Mouse (Mus musculus) cortical plate, adult 2 months (tissue): Measurements from ENCODE around the gene Nt5dc2. TPM values are rescaled to one million over a fixed set of nuclear protein-coding genes. Genes with fewer than 3 reads are reported as not detected.
A peak's percentile ranks its signal among the peaks of the same experiment; 100 is the strongest.

ENCODE experiments used
- H3K27ac ChIP-seq: fragments of 200-500 bp; 2 replicates; pipeline ENCODE4 v1.5.1; 2012; ENCODE audit warnings: low read length, control low read depth, inconsistent platforms; ENCODE audit not compliant: insufficient read depth
- H3K4me1 ChIP-seq: fragments of 200-500 bp; 2 replicates; pipeline ENCODE4 v1.6.1; 2011; ENCODE audit warnings: low read length; ENCODE audit not compliant: control insufficient read depth, insufficient read depth
- H3K4me3 ChIP-seq: fragments of 200-500 bp; 2 replicates; pipeline ENCODE4 v1.5.1; 2011; ENCODE audit warnings: mild to moderate bottlenecking, low read length, control low read depth; ENCODE audit not compliant: insufficient read depth
- CTCF ChIP-seq: fragments of 200-500 bp; IDR thresholded peaks from 2 replicates; pipeline ENCODE4 v1.5.1; 2011; ENCODE audit warnings: mild to moderate bottlenecking, control low read depth, low read length; ENCODE audit not compliant: insufficient read depth; ENCODE audit errors: extremely low read depth
- POLR2A ChIP-seq: fragments of 200-500 bp; IDR thresholded peaks from 2 replicates; pipeline ENCODE4 v1.6.1; 2011; ENCODE audit warnings: mild to moderate bottlenecking, low read length, control low read depth; ENCODE audit not compliant: insufficient read depth; ENCODE audit errors: extremely low read depth
- polyA plus RNA-seq: library from polyadenylated mRNA; depleted of rRNA; stranded (reverse); fragments of >200 nt; gene quantifications from 2 replicates; pipeline ENCODE4 v1.2.3, GENCODE M21; 2012

The Nt5dc2 gene
- polyA plus RNA-seq, 1 experiment = 13.0 TPM

DNA sequence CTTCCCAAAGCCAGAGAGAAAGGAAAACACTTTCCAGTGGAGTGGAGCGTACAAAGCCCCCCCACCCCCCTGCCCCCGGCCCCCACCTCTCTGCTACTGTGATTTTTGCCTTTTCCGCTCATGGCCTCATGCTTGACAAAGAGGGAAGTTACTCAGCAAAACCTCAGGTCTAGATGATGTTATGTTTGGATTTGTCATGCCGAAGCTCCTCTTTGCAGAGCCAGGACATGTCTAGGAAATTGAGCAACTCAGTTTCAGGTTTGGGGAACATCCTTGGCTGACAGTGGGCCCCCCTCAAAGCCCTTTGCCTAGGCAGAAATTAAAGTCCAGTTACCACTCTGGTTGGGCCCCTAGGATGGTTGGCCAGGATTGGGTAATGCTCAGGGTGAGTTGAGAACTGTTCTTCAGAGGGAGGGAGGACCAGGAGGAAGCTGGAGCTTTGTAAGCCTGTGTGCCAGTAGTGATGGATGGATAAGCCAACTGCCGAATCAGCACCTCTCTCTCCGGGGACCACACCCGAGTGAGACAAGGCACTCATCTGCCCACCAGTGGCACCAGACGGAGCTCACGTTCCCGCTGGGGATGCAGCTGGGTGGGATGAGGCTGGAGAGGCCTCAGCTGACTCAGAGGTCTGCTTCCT is 35.3 kb downstream of the Nt5dc2 start:
- no peak for TF ChIP-seq POLR2A
- no peak for TF ChIP-seq CTCF
- Histone ChIP-seq H3K4me1 (0 out of 2 replicates have a peak, but pooled peaks cover 3% of the 10 kb centered on the region), H3K4me3 (no peak overlapping the region), H3K27ac (no peak overlapping the region)

DNA sequence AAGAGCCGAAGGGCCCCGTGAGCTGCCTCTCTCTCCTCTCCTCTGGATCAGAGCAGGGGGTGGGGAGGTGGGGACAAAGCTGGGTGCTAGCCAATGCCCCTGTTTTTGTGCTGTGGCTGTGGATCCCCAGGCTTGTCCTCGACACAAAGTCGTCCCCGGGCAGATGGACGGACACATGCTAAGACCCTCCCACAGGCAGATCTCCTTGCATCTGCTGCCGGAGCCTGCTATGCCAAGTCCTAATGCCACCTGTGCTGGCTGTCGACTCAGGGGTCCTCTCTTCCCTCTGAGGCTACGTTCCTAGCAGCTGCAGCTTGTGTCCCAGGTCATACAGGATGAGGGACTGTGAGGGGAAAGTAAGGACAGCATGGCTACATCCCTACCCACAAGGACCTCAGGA is 36.0 kb downstream of the Nt5dc2 start:
- Histone ChIP-seq H3K4me3 (no peak overlapping the region), H3K4me1 (0 out of 2 replicates have a peak, but pooled peaks cover 3% of the 10 kb centered on the region), H3K27ac (no peak overlapping the region)
- TF ChIP-seq POLR2A (no peak), CTCF (no peak)

DNA sequence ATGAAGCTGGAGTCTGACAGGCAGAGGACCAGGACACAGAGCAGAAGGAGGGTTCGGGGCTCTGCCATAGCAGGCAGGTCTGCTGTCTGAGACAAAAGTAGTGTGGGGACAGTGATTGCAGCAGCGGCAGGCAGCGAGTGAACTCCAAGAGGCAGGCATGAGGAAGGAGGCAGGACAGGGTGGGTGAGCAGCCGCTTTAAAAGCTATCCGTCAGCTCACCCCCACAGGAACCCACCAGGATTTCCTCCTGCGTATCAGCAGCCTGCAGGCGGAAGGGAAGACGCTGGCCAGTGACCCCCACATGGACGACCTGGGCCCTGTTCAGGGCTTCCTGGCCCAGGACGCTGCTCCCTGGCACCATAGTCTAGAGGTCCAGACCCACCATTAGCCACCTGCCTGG is 37.6 kb downstream of the Nt5dc2 start, which contains the start of gene Stab1:
Stab1 (minus strand) TSS at position 217 of the 400 bp plus-strand sequence.
- H3K4me1 ChIP-seq = 0 out of 2 replicates have a peak, but pooled peaks cover 3% of the 10 kb centered on the region
- peak within 1 kb of the TSS; percentile 51; the same call in 1 of the 2 replicates for H3K27ac ChIP-seq
- no peak for TF ChIP-seq CTCF
- 0 out of 2 replicates have a peak, but pooled peaks have one; percentile 12 for TF ChIP-seq POLR2A

DNA sequence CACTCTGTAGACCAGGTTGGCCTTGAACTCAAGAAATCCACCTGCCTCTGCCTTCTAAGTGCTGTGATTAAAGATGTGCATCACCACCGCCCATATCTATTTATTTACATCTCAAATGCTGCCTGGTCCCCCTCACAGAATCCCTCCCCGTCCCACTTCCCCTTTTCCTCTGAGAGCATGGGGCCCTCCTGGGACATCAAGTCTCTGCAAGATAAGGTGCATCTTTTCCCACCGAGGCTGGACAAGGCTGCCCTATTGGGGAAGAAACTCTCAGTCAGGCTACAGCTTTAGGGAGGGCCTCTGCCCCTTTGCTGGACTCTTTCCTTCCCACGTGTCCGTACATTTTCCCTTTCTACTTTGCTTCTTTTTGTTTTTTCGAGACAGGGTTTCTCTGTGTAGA is 38.7 kb downstream of the Nt5dc2 start:
- Histone ChIP-seq H3K4me3 (no peak overlapping the region), H3K4me1 (0 out of 2 replicates have a peak, but pooled peaks cover 3% of the 10 kb centered on the region), H3K27ac (no peak overlapping the region)
- TF ChIP-seq POLR2A (no peak), CTCF (no peak)

More for the DNA sequence above, 37.6 kb downstream of the Nt5dc2 start, which contains the start of gene Stab1:
- H3K4me3 ChIP-seq = peak within 1 kb of the TSS; percentile 14; the same call in 1 of the 2 replicates

DNA sequence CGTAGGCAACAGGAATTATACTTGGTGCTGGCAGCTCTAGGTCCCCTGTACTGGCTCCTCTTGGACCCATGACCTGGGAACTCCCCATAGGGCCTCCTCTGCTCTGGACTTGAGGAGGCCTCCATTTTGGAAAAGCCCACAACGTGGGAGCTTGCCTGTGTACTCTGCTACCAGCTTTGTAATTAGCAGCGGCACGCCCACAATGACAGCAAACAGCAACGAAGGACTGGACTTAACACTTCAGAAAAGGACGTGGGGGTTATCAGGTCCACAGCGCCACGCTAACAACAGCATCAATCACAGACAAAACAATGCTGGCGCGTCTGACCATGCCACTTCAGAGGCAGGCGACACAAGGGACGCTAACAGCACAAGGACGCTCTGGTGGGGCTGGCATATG is 40.1 kb downstream of the Nt5dc2 start:
- H3K27ac ChIP-seq = no peak overlapping the region
- no peak overlapping the region for H3K4me3 ChIP-seq
- 0 out of 2 replicates have a peak, but pooled peaks cover 3% of the 10 kb centered on the region for H3K4me1 ChIP-seq
- TF ChIP-seq CTCF = no peak
- TF ChIP-seq POLR2A = no peak

DNA sequence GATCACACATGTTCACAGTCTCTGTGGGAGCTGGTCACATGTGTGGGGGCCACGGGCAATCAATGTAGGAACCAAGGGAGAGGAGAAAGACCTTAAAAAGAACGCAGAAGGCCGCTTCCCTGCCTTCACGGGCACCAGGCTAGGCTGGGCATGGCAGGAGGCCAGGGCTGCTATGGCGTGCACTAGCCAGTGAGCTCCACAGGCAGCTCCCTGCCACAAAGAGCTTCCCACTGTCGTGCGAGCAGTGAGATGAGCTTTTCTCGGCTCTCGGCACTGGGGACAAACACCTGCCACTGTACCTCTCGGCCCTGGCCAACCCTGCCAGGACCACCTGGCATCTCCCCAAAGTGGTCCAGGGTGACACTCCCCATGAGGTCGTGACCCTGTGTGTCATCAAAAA is 40.5 kb downstream of the Nt5dc2 start:
- no peak for TF ChIP-seq POLR2A
- no peak for TF ChIP-seq CTCF
- no peak overlapping the region for H3K4me3 ChIP-seq
- 0 out of 2 replicates have a peak, but pooled peaks cover 3% of the 10 kb centered on the region for H3K4me1 ChIP-seq
- H3K27ac ChIP-seq = no peak overlapping the region

DNA sequence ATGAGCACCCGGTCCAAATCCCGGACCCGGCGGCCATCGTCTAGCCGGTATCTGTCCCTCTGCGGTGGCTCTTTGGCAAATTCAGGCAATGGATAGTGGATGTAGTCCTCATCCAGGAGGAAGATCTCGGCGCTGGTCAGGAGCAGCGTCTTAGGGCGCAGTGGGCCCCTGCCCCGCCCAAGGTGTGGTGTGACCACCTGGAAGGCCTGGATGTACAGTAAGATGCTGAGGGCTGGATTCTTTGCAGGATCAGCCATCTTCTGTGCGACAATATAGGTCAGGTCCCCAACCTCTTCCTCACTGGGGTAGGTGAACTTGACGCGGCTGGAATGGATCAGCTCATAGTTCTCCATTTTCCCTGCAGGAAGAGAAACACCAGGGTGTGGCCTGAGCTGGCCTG is 41.0 kb downstream of the Nt5dc2 start:
- Histone ChIP-seq H3K4me3 (no peak overlapping the region), H3K27ac (no peak overlapping the region), H3K4me1 (0 out of 2 replicates have a peak, but pooled peaks cover 3% of the 10 kb centered on the region)
- no peak for TF ChIP-seq POLR2A

DNA sequence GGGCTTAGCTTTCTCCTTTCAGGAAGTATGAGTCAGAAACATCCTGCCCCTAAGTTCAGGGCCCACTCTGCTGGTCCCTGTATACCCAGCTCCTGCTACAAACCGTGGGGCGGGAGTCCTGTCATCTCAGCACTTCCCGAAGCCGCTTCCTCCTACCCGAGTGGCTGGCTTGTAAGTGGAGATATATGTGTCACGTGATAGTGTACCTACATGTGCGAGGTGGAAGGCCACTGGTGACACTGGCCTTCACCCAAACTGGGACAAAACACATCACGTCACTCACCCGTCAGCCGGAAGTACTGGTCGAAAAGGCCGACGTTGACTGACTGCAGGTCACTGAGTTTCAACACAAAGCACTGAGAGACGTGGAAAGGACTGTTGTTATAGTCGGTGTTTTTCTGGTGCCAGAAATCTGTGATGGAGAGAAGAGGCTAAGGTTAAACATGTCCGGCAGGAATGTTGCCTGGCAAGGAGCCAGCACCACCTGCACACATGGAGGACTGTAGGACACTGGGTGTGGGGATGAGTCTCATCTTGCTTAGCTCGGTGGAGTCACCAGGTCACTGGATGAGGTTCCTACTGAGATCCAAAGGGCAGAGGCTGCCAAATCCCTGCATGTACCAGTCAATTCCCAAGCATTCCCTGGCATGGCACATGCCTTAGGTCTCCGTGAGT is 42.1 kb downstream of the Nt5dc2 start:
- Histone ChIP-seq H3K27ac (no peak overlapping the region), H3K4me3 (no peak overlapping the region), H3K4me1 (no peaks in the 10 kb centered on the region)
- no peak for TF ChIP-seq POLR2A
- TF ChIP-seq CTCF = no peak

DNA sequence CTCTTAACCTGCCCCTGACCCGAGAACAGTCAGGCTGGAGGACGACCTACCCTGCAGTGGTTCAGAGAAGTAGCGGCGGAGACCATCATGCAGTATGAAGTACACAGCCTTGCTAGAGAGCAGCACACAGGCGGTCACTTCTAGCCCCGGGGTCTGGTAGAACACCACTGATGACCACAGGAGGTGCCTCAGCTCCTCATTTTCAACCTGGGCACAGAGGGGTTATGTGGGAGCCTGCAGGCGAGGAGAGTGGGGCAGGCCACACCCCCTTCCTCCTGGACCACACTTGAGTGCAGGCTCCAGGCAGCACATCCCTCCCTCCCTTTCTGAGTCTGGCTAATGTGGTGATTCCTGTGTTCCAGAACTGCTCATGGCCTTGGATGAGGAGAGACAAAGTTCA is 42.7 kb downstream of the Nt5dc2 start:
- TF ChIP-seq CTCF (no peak), POLR2A (no peak)
- no peak overlapping the region for H3K4me3 ChIP-seq
- H3K4me1 ChIP-seq = no peaks in the 10 kb centered on the region
- H3K27ac ChIP-seq = no peak overlapping the region

DNA sequence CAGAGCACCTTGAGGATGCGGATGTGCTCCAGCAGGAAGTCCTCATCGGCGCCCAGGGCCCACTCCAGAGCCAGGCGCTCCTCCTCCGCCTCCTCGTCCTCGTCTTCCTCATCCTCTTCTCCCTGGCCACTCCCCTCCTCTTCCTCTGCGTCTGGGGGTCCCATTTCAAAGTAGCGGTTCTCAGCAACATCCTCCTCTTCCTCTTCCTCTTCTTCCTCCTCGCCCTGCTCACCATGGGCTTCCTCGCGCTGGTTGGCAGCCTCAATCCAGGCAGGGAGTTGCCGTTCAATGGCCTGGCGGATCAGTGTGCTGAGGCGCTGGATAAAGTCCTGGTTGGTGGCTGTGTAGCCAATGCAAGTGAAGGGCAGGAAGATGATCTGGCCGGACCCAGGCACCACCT is 46.4 kb downstream of the Nt5dc2 start:
- H3K4me1 ChIP-seq = no peaks in the 10 kb centered on the region
- no peak overlapping the region for H3K4me3 ChIP-seq
- TF ChIP-seq POLR2A (no peak), CTCF (no peak)
- no peak overlapping the region for H3K27ac ChIP-seq
